ENCODE assay signal across 8 mouse cellular contexts in genomic region chr2:25318971-25319773, GRCm38 (mm10). TPM values are rescaled to one million over a fixed set of nuclear protein-coding genes. Genes with fewer than 3 reads are reported as not detected.
DNase-seq lines count a peak whose midpoint lies in the region; ATAC-seq and TF ChIP-seq lines count a peak whose summit lies in the region.

Gene Grin1 (minus strand): TSS chr2:25319187.

- H3K9me3 ChIP-seq in ES-Bruce4 (replicated peaks; ENCODE audit: control insufficient read depth, insufficient read depth, low read length, poor library complexity, severe bottlenecking) = no peaks in the 10 kb centered on the region
- no peaks in the 10 kb centered on the region for H3K9me3 ChIP-seq in forebrain, embryonic 11.5 days (ENCODE audit: control insufficient read depth, low read length)
- H3K9me3 ChIP-seq in hindbrain, embryonic 10.5 days = no peaks in the 10 kb centered on the region
- H3K9me3 ChIP-seq in lung, embryonic 15.5 days = no peaks in the 10 kb centered on the region

- 0 out of 2 replicates have a peak, but pooled peaks have one; percentile 44 for ATAC-seq in forebrain, embryonic 11.5 days (replicated peaks; ENCODE audit: low FRiP score)
- ATAC-seq in lung, embryonic 15.5 days (ENCODE audit: borderline replicate concordance, extremely low read depth, low FRiP score, low TSS enrichment) = peak; percentile 27; the same call in 1 of the 2 replicates

- no peaks in the 10 kb centered on the region for H3K4me1 ChIP-seq in ES-Bruce4 (ENCODE audit: control insufficient read depth, insufficient read depth, low read length)
- peaks cover 3% of the 10 kb centered on the region; the same call in 1 of the 2 replicates for H3K4me1 ChIP-seq in forebrain, embryonic 11.5 days (replicated peaks; ENCODE audit: control insufficient read depth, insufficient read depth, low read length)
- peaks cover 8% of the 10 kb centered on the region for H3K4me1 ChIP-seq in hindbrain, embryonic 10.5 days (replicated peaks)
- H3K4me1 ChIP-seq in lung, embryonic 15.5 days = peaks cover 9% of the 10 kb centered on the region

- H3K27ac ChIP-seq in ES-Bruce4 (ENCODE audit: insufficient read depth, low read length) = no peak within 1 kb of the TSS
- no peak within 1 kb of the TSS for H3K27ac ChIP-seq in forebrain, embryonic 11.5 days (ENCODE audit: low read depth, low read length)
- H3K27ac ChIP-seq in hindbrain, embryonic 10.5 days = no peak within 1 kb of the TSS
- H3K27ac ChIP-seq in lung, embryonic 15.5 days = no peak within 1 kb of the TSS

- TF ChIP-seq CTCF in ES-Bruce4 (IDR thresholded peaks at IDR 0.05; ENCODE audit: low read depth, low read length) = no peak
- no peak for TF ChIP-seq CTCF in brain, embryonic 14.5 days (IDR thresholded peaks at IDR 0.05; ENCODE audit: borderline replicate concordance, extremely low read depth, insufficient read depth, insufficient read length)

- H3K27me3 ChIP-seq in ES-Bruce4 (ENCODE audit: control insufficient read depth, insufficient read depth, low read length, poor library complexity, severe bottlenecking) = no peaks in the 10 kb centered on the region
- H3K27me3 ChIP-seq in forebrain, embryonic 11.5 days (ENCODE audit: control insufficient read depth, insufficient read depth, low read length) = peaks cover 23% of the 10 kb centered on the region
- peaks cover 78% of the 10 kb centered on the region for H3K27me3 ChIP-seq in hindbrain, embryonic 10.5 days (ENCODE audit: insufficient read depth, poor library complexity, severe bottlenecking)
- peaks cover 55% of the 10 kb centered on the region for H3K27me3 ChIP-seq in lung, embryonic 15.5 days

- DNase-seq in brain, embryonic 14.5 days (ENCODE audit: low read depth) = peak; percentile 95
- peak; percentile 90 for DNase-seq in forebrain, embryonic 11.5 days (ENCODE audit: low spot score)
- peak; percentile 70 for DNase-seq in hindbrain, embryonic 10.5 days (ENCODE audit: low spot score)
- peak; percentile 78 to 83 for DNase-seq in layer of hippocampus, postnatal 10 days (ENCODE audit: low spot score in 2 of 2)
- peak; percentile 21 for DNase-seq in ovary, adult 18-20 months (ENCODE audit: low spot score)
- DNase-seq in thymus, postnatal 0 days (ENCODE audit: low spot score) = peak; percentile 71

- peak within 1 kb of the TSS; percentile 57 for H3K4me2 ChIP-seq in forebrain, embryonic 11.5 days (ENCODE audit: low read depth, low read length, severe bottlenecking)
- peak within 1 kb of the TSS; percentile 54 for H3K4me2 ChIP-seq in lung, embryonic 15.5 days

- no peak within 1 kb of the TSS for H3K9ac ChIP-seq in ES-Bruce4 (ENCODE audit: low read depth, poor library complexity, severe bottlenecking)
- H3K9ac ChIP-seq in forebrain, embryonic 11.5 days (ENCODE audit: low read length) = peak within 1 kb of the TSS; percentile 24; the same call in 1 of the 2 replicates
- H3K9ac ChIP-seq in lung, embryonic 15.5 days = no peak within 1 kb of the TSS

- no peak for TF ChIP-seq EP300 in ES-Bruce4 (IDR thresholded peaks at IDR 0.05; ENCODE audit: insufficient read depth, low read depth, low read length)

- no peak for TF ChIP-seq POLR2A in ES-Bruce4 (IDR thresholded peaks at IDR 0.05; ENCODE audit: insufficient read depth, low read length)
- peak; percentile 27; the same call in 1 of the 2 replicates for TF ChIP-seq POLR2A in brain, embryonic 14.5 days (IDR thresholded peaks at IDR 0.05; ENCODE audit: borderline replicate concordance, extremely low read depth, insufficient read depth, insufficient read length, poor library complexity, severe bottlenecking)

- WGBS in forebrain, embryonic 11.5 days = 10% methylated on average over 58 of the region's 58 CpGs
- 10% methylated on average over 58 of the region's 58 CpGs for WGBS in hindbrain, embryonic 10.5 days
- WGBS in lung, embryonic 15.5 days = 9% methylated on average over 58 of the region's 58 CpGs

- peak within 1 kb of the TSS; percentile 48 for H3K4me3 ChIP-seq in ES-Bruce4 (ENCODE audit: low read depth, low read length)
- peak within 1 kb of the TSS; percentile 28 for H3K4me3 ChIP-seq in forebrain, embryonic 11.5 days (ENCODE audit: low read depth, low read length)
- H3K4me3 ChIP-seq in hindbrain, embryonic 10.5 days = peak within 1 kb of the TSS; percentile 50
- H3K4me3 ChIP-seq in lung, embryonic 15.5 days = peak within 1 kb of the TSS; percentile 26

- no peaks in the 10 kb centered on the region for H3K36me3 ChIP-seq in ES-Bruce4 (ENCODE audit: control insufficient read depth, insufficient read depth, low read length, poor library complexity, severe bottlenecking)
- no peaks in the 10 kb centered on the region for H3K36me3 ChIP-seq in forebrain, embryonic 11.5 days (ENCODE audit: control insufficient read depth, insufficient read depth, low read length)
- H3K36me3 ChIP-seq in hindbrain, embryonic 10.5 days = no peaks in the 10 kb centered on the region
- no peaks in the 10 kb centered on the region for H3K36me3 ChIP-seq in lung, embryonic 15.5 days

RNA-seq across cellular contexts. Expression of gene Grin1, which starts in this region (rescaled TPM):
- polyA plus RNA-seq in ES-Bruce4 (2011; ENCODE audit: insufficient read depth, insufficient read length, low read depth, missing spikeins) = 2.7 and 4.2 TPM in 2 replicates
- polyA plus RNA-seq in brain, embryonic 14.5 days (2012; rRNA removed) = 24.4 and 47.2 TPM in 2 replicates
- 1.7 and 2.1 TPM in 2 replicates for polyA plus RNA-seq in forebrain, embryonic 11.5 days (2014; fragmentation: Nextera tagmentation; extraction: Ambion mirVana)
- polyA plus RNA-seq in hindbrain, embryonic 10.5 days (2016; fragmentation: Nextera tagmentation; extraction: Ambion mirVana) = 1.2 and 4.5 TPM in 2 replicates
- total RNA-seq in layer of hippocampus, postnatal 10 days (2021) = 100 to 1,000 TPM; 345 to 348 TPM
- polyA plus RNA-seq in lung, embryonic 15.5 days (2015; fragmentation: Nextera tagmentation; extraction: Ambion mirVana) = 0.45 and 0.48 TPM in 2 replicates
- polyA plus RNA-seq in thymus, postnatal 0 days (2015; fragmentation: Nextera tagmentation; extraction: Ambion mirVana) = 0.12 and 0.21 TPM in 2 replicates

Comparison
In these comparisons a context has a peak if more than half of its experiments do, and no peak if none do; other contexts are left out.
1. Peak in ATAC-seq, H3K4me3 ChIP-seq and H3K4me2 ChIP-seq in lung, embryonic 15.5 days; RNA of the gene not detected or under 1 TPM.
2. Peak in DNase-seq in thymus, postnatal 0 days; RNA of the gene not detected or under 1 TPM.
3. DNase-seq: peak in every context shown above with its lines; median percentile 95 in brain, embryonic 14.5 days; 90 in forebrain, embryonic 11.5 days; 80 in layer of hippocampus, postnatal 10 days; 71 in thymus, postnatal 0 days; 70 in hindbrain, embryonic 10.5 days; 21 in ovary, adult 18-20 months.